23 mouse cellular contexts compared by ENCODE assay signal in the genomic region with DNA sequence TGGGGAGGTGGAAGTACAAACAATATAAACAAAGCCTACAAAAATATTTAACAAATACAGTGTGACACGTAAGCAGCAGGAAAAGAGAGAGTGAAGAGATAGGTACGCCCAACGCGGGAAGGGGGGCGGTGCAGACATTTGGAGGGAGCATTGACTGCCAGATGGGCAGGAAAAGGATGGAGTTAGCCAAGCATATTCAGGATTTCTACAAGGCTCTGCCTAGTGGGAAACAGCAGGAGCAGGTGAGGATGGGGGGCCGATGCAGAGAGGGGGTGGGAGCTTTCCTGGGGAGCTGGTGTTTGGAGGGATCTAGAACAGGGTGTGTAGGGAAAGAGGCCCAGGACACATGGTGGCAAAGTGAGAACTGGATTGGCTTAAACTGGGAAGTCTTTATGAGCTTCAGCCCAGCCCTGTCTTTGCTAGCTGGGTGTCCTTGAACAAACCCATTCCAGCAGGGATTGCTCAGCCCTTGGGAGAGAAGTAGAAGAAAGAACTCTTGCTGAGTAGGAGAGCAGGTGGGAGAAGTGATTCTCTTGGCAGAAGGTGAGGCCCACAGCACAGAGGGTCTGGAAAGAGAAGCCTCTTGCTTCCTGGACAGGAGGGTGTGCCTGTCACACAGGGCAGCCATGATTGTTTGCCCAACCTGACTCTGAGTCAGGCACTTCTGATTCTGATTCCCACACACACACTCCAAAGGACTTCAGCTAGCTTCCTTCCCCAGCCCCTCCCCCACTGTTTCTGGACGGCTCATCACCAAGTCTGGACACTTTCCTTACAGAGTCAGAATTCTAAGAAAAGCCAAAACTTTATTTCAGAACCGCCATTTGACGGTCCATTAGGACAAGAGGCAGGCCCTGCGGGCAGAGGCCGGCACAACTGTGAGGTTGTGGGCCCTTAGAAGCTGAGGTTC. TPM values are rescaled to one million over a fixed set of nuclear protein-coding genes. Genes with fewer than 3 reads are reported as not detected.
A peak's percentile ranks its signal among the peaks of the same experiment; 100 is the strongest.
DNase-seq lines count a peak whose midpoint lies in the region; ATAC-seq lines count a peak whose summit lies in the region.
"Had no signal": no experiment of that assay in that cellular context is flagged by ENCODE, and none has a peak within 500 bp of the region (broad histone marks: within the 10 kb centered on the region; RNA-seq: fewer than 3 reads in every experiment).

No protein-coding gene starts in this region.

- H3K4me2 ChIP-seq in intestine, embryonic 15.5 days (replicated peaks): no peak overlapping the region
- H3K4me2 ChIP-seq in intestine, embryonic 16.5 days (ENCODE audit: low read depth, low read length): no peak overlapping the region
- H3K4me2 ChIP-seq: embryonic facial prominence, embryonic 12.5 days; heart, embryonic 15.5 days; hindbrain, embryonic 13.5 days; limb, embryonic 13.5 days; liver, embryonic 13.5 days; lung, embryonic 14.5 days; midbrain, embryonic 13.5 days; neural tube, embryonic 12.5 days had no signal

- no peaks in the 10 kb centered on the region for H3K9me3 ChIP-seq in intestine, embryonic 15.5 days
- no peaks in the 10 kb centered on the region for H3K9me3 ChIP-seq in intestine, embryonic 16.5 days (ENCODE audit: control insufficient read depth, low read length)
- H3K9me3 ChIP-seq: embryonic facial prominence, embryonic 12.5 days; heart, embryonic 15.5 days; hindbrain, embryonic 13.5 days; limb, embryonic 13.5 days; liver, embryonic 13.5 days; midbrain, embryonic 13.5 days; neural tube, embryonic 12.5 days had no signal

- WGBS in intestine, embryonic 15.5 days: 93% methylated on average over 11 of the region's 11 CpGs
- 87% methylated on average over 11 of the region's 11 CpGs for WGBS in intestine, embryonic 16.5 days

- no peaks in the 10 kb centered on the region for H3K36me3 ChIP-seq in intestine, embryonic 15.5 days
- H3K36me3 ChIP-seq in intestine, embryonic 16.5 days (ENCODE audit: control insufficient read depth, insufficient read depth, low read length): no peaks in the 10 kb centered on the region
- H3K36me3 ChIP-seq: embryonic facial prominence, embryonic 12.5 days; heart, embryonic 15.5 days; hindbrain, embryonic 13.5 days; limb, embryonic 13.5 days; liver, embryonic 13.5 days; midbrain, embryonic 13.5 days; neural tube, embryonic 12.5 days had no signal

- H3K27ac ChIP-seq in intestine, embryonic 15.5 days: no peak overlapping the region
- H3K27ac ChIP-seq in intestine, embryonic 16.5 days (ENCODE audit: low read length): no peak overlapping the region
- H3K27ac ChIP-seq: embryonic facial prominence, embryonic 12.5 days; heart, embryonic 15.5 days; hindbrain, embryonic 13.5 days; limb, embryonic 13.5 days; liver, embryonic 13.5 days; midbrain, embryonic 13.5 days; neural tube, embryonic 12.5 days had no signal

- 0 out of 2 replicates have a peak, but pooled peaks cover 2% of the 10 kb centered on the region for H3K4me1 ChIP-seq in intestine, embryonic 15.5 days (replicated peaks)
- no peaks in the 10 kb centered on the region for H3K4me1 ChIP-seq in intestine, embryonic 16.5 days (ENCODE audit: control insufficient read depth, insufficient read depth, low read length)
- H3K4me1 ChIP-seq: embryonic facial prominence, embryonic 12.5 days; heart, embryonic 15.5 days; hindbrain, embryonic 13.5 days; liver, embryonic 13.5 days; midbrain, embryonic 13.5 days; neural tube, embryonic 12.5 days had no signal

- DNase-seq in cerebellum, postnatal 10 days: peak; percentile 58 to 64
- DNase-seq in cerebellum, adult 11 months: no peak
- peak; percentile 22 for DNase-seq in R1 (ENCODE audit: low read depth, low spot score)
- DNase-seq in cerebellum, postnatal 14 days: peak; percentile 37 to 43
- no peak for DNase-seq in embryo, embryonic 10.5 days (ENCODE audit: low spot score)
- DNase-seq: adrenal gland, postnatal 25 days; B cell, adult 2 months; liver, embryonic 13.5 days; lung, embryonic 14.5 days; thymus, postnatal 25 days had no signal

- no peak overlapping the region for H3K4me3 ChIP-seq in intestine, embryonic 15.5 days (replicated peaks)
- no peak overlapping the region for H3K4me3 ChIP-seq in intestine, embryonic 16.5 days (ENCODE audit: low read length)
- H3K4me3 ChIP-seq: embryonic facial prominence, embryonic 12.5 days; heart, embryonic 15.5 days; hindbrain, embryonic 13.5 days; limb, embryonic 13.5 days; liver, embryonic 13.5 days; midbrain, embryonic 13.5 days; neural tube, embryonic 12.5 days had no signal

- no peaks in the 10 kb centered on the region for H3K27me3 ChIP-seq in intestine, embryonic 15.5 days (replicated peaks)
- H3K27me3 ChIP-seq in intestine, embryonic 16.5 days (replicated peaks; ENCODE audit: control insufficient read depth, insufficient read depth, low read length): no peaks in the 10 kb centered on the region
- H3K27me3 ChIP-seq: embryonic facial prominence, embryonic 12.5 days; heart, embryonic 15.5 days; hindbrain, embryonic 13.5 days; limb, embryonic 13.5 days; liver, embryonic 13.5 days; midbrain, embryonic 13.5 days; neural tube, embryonic 12.5 days had no signal

- H3K9ac ChIP-seq in intestine, embryonic 15.5 days: no peak overlapping the region
- H3K9ac ChIP-seq in intestine, embryonic 16.5 days (ENCODE audit: low read depth, low read length): no peak overlapping the region
- H3K9ac ChIP-seq: embryonic facial prominence, embryonic 12.5 days; heart, embryonic 15.5 days; hindbrain, embryonic 13.5 days; limb, embryonic 13.5 days; liver, embryonic 13.5 days; lung, embryonic 14.5 days; midbrain, embryonic 13.5 days; neural tube, embryonic 12.5 days had no signal

- ATAC-seq in intestine, embryonic 15.5 days: peak; percentile 45; the same call in 1 of the 2 replicates
- no peak for ATAC-seq in intestine, embryonic 16.5 days
- no peak for ATAC-seq in megakaryocyte, adult 5-6 weeks (ENCODE audit: poor library complexity, severe bottlenecking)
- ATAC-seq: forebrain, embryonic 16.5 days; inflammation-experienced regulatory T-cells, adult 6 months; midbrain, embryonic 13.5 days had no signal

RNA-seq across cellular contexts. Expression of a gene that starts 49.0 kb away (rescaled TPM):
- 1.1 and 1.7 TPM in 2 replicates for polyA plus RNA-seq in intestine, embryonic 15.5 days (2015; fragmentation: Nextera tagmentation; extraction: Ambion mirVana)
- polyA plus RNA-seq in intestine, embryonic 16.5 days (2015; fragmentation: Nextera tagmentation; extraction: Ambion mirVana): 1.2 and 1.4 TPM in 2 replicates
- total RNA-seq in megakaryocyte, adult 5-6 weeks (2015): 0.36 TPM in 1 of 2 replicates, not detected in the other
- not detected in 2 replicates for total RNA-seq in megakaryocyte, adult 5-6 weeks (2017)
- total RNA-seq: adrenal gland, postnatal 25 days; gastrocnemius, adult 8-10 months; megakaryocyte progenitor cell, adult 5-6 weeks had no signal
- polyA plus RNA-seq: embryonic facial prominence, embryonic 12.5 days; hindbrain, embryonic 13.5 days; inflammation-experienced regulatory T-cells, adult 6 months; limb, embryonic 13.5 days; midbrain, embryonic 13.5 days; neural tube, embryonic 12.5 days had no signal

Comparison
In these comparisons a context has a peak if more than half of its experiments do, and no peak if none do; other contexts are left out.
1. DNase-seq: peak in cerebellum, postnatal 10 days (2 of 2), R1 (single experiment) and cerebellum, postnatal 14 days (2 of 2); none in cerebellum, adult 11 months (single experiment) and embryo, embryonic 10.5 days (single experiment).